Mouse (Mus musculus) heart, embryonic 16.5 days (tissue): ENCODE results near the gene Fosb. TPM values are rescaled to one million over a fixed set of nuclear protein-coding genes. Genes with fewer than 3 reads are reported as not detected.
A peak's percentile ranks its signal among the peaks of the same experiment; 100 is the strongest.

Experiments
- ATAC-seq: fragments of 200-750 bp; cut with Nextera tagmentation; replicated peaks from 2 replicates; pipeline ENCODE4 v1.8.0; 2017; ENCODE audit warnings: moderate number of reproducible peaks; ENCODE audit not compliant: insufficient read depth, low FRiP score; ENCODE audit errors: extremely low read depth
- H3K27ac ChIP-seq: fragments of 300-500 bp; sonication (generic); 2 replicates; pipeline ENCODE4 v1.5.1; 2014; ENCODE audit warnings: mild to moderate bottlenecking, low read length, control low read depth, moderate library complexity
- H3K27me3 ChIP-seq: fragments of 300-500 bp; sonication (generic); 2 replicates; pipeline ENCODE4 v1.6.1; 2014; ENCODE audit warnings: low read length, mixed read lengths; ENCODE audit not compliant: control insufficient read depth, insufficient read depth
- H3K36me3 ChIP-seq: fragments of 300-500 bp; sonication (generic); 2 replicates; pipeline ENCODE4 v1.6.1; 2014; ENCODE audit not compliant: control insufficient read depth, insufficient read depth
- H3K4me1 ChIP-seq: fragments of 300-500 bp; sonication (generic); 2 replicates; pipeline ENCODE4 v1.6.1; 2014; ENCODE audit warnings: low read length, mixed read lengths; ENCODE audit not compliant: control insufficient read depth, insufficient read depth
- H3K4me2 ChIP-seq: fragments of 300-500 bp; sonication (generic); 2 replicates; pipeline ENCODE4 v1.6.1; 2014; ENCODE audit warnings: low read depth, mild to moderate bottlenecking, control low read depth, low read length
- H3K4me3 ChIP-seq: fragments of 300-500 bp; sonication (generic); 2 replicates; pipeline ENCODE4 v1.5.1; 2014; ENCODE audit warnings: mild to moderate bottlenecking, control low read depth, low read length
- H3K9ac ChIP-seq: fragments of 300-500 bp; sonication (generic); 2 replicates; pipeline ENCODE4 v1.6.1; 2014; ENCODE audit warnings: low read length, control low read depth
- H3K9me3 ChIP-seq: fragments of 300-500 bp; sonication (generic); replicated peaks from 2 replicates; pipeline ENCODE4 v1.6.1; 2016; ENCODE audit warnings: low read length; ENCODE audit not compliant: control insufficient read depth
- WGBS: fragments of 180-500 bp; shearing (Covaris S2); extraction: QIAGEN DNeasy Blood & Tissue Kit; methylation state at CpG from one replicate; pipeline ENCODE4 v1.1.7; 2014; 5-methylcytosine and 5-hydroxymethylcytosine counted together
- polyA plus RNA-seq: library from polyadenylated mRNA; unstranded; fragments of >200 nt; fragmentation: Nextera tagmentation; extraction: Ambion mirVana; gene quantifications from 2 replicates; pipeline ENCODE4 v1.2.1, GENCODE M21; 2015

Fosb gene
- polyA plus RNA-seq: 0.24 and 0.34 TPM in 2 replicates

DNA sequence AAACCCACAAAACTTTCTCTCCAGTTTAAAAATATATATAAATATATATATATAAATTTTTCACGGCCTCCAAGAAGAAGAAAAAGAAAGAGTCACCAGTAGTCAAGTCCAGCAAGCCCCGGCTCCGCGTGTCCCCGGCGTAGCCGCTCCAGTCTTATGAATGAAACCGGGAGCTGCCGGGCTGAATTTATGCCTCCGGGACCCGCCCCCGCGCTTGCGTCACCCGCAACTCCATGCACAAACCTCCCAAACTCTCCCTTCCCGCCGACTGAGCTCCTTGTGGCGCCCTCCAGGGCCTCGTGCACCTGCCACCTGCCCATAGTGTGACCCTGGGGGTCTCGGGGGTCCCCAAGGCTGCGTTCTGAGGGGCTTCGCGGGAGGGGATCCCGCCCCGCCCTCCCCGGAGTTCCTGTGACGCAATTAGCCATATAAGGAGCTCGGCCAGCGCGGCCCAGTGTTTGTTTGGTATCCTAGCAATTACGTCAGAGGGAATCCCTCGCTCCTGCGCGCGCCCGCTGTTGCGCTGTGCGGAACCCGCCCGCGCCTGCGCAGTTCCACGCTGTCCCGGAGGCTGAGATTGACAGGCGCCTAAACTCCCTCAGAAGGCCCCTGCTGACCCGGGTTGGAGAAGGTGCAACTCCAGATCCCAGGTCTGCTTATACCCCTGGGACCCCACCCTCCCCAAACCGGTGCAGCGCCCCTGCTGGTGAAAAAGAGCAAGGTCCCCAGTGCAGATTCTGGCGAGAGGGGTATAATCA lies at the start of gene Fosb:
TSS of gene Fosb (minus strand) at position 168 of the 758 bp plus-strand sequence.
- peak; percentile 83 for ATAC-seq
- H3K27me3 ChIP-seq: peaks cover 23% of the 10 kb centered on the region
- H3K9me3 ChIP-seq: no peaks in the 10 kb centered on the region
- peak within 1 kb of the TSS; percentile 76 for H3K9ac ChIP-seq
- H3K4me2 ChIP-seq: peak within 1 kb of the TSS; percentile 100
- H3K4me3 ChIP-seq: peak within 1 kb of the TSS; percentile 78
- WGBS: under 1% methylated on average over 49 of the region's 49 CpGs
- H3K27ac ChIP-seq: peak within 1 kb of the TSS; percentile 54; the same call in 1 of the 2 replicates
- peaks cover 16% of the 10 kb centered on the region for H3K4me1 ChIP-seq
- H3K36me3 ChIP-seq: no peaks in the 10 kb centered on the region

DNA sequence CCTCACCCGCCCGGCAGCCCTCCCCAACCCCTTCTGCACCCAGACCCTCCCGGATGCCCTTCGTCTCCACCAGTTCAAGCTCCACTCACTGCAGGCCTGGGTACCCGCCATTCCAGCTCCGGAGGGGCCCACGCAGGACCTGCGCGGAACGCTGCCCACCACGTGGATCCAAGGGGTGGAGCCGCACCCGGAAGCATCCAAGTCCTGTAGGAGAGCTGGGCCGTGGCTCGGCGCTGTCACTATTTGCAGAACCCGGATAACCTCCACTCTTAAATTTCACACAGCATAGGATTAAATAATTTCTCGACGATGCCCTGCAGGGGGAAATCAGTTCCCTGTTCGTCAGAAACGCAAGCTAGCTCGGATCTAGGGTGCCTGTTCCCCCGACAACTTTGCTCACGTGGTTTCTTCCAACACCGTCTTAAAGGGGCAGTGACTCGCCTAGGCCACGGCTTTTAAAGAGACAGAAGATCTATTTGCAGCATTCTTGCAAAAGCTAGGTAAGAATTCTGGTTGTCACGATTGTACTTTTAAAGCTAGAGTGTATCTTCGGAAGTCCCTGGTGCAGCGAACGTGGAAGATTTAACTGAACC lies 49.5 kb upstream of the Fosb start, which contains the start of the genes Cd3eap and Ppp1r13l:
TSS of gene Cd3eap (minus strand) at position 185 of the 593 bp plus-strand sequence.
TSS of gene Ppp1r13l (plus strand) at position 451 of the 593 bp plus-strand sequence.
- Histone ChIP-seq H3K36me3 (peaks cover 16% of the 10 kb centered on the region; the same call in 1 of the 2 replicates), H3K4me1 (peaks cover 31% of the 10 kb centered on the region), H3K4me2 (peak within 1 kb of the TSS; percentile 94), H3K4me3 (peak within 1 kb of the TSS; percentile 60), H3K27me3 (no peaks in the 10 kb centered on the region), H3K27ac (peak within 1 kb of the TSS; percentile 93), H3K9ac (peak within 1 kb of the TSS; percentile 79), H3K9me3 (no peaks in the 10 kb centered on the region)
- ATAC-seq: peak; percentile 24
- WGBS: under 1% methylated on average over 31 of the region's 31 CpGs

DNA sequence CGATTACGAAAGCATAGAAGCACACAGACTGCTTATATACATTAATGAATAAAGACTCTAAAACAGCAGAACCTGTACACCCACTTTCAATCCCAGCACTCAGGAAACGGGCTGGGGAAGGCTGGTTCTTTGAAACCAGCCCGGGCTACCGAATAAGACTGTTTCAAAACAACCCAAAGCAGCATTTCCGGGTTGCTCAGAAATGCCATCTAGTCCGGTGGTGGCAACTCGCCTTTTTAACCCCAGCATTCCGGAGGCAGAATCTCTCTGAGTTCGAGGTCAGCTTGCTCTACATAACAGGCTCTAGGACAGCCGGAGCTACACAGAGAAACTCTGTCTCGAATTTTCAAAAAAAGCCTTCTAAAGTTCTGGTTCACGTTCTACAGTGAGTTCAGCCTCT lies 48.8 kb upstream of the Fosb start:
- ATAC-seq: no peak
- WGBS: 15% methylated on average over 13 of the region's 13 CpGs
- H3K4me1 ChIP-seq: peaks cover 24% of the 10 kb centered on the region
- H3K4me3 ChIP-seq: peak overlapping the region; percentile 60
- H3K9me3 ChIP-seq: no peaks in the 10 kb centered on the region
- no peak overlapping the region for H3K27ac ChIP-seq
- H3K27me3 ChIP-seq: no peaks in the 10 kb centered on the region
- H3K4me2 ChIP-seq: peak overlapping the region; percentile 94
- peaks cover 18% of the 10 kb centered on the region; the same call in 1 of the 2 replicates for H3K36me3 ChIP-seq
- H3K9ac ChIP-seq: peak overlapping the region; percentile 79

DNA sequence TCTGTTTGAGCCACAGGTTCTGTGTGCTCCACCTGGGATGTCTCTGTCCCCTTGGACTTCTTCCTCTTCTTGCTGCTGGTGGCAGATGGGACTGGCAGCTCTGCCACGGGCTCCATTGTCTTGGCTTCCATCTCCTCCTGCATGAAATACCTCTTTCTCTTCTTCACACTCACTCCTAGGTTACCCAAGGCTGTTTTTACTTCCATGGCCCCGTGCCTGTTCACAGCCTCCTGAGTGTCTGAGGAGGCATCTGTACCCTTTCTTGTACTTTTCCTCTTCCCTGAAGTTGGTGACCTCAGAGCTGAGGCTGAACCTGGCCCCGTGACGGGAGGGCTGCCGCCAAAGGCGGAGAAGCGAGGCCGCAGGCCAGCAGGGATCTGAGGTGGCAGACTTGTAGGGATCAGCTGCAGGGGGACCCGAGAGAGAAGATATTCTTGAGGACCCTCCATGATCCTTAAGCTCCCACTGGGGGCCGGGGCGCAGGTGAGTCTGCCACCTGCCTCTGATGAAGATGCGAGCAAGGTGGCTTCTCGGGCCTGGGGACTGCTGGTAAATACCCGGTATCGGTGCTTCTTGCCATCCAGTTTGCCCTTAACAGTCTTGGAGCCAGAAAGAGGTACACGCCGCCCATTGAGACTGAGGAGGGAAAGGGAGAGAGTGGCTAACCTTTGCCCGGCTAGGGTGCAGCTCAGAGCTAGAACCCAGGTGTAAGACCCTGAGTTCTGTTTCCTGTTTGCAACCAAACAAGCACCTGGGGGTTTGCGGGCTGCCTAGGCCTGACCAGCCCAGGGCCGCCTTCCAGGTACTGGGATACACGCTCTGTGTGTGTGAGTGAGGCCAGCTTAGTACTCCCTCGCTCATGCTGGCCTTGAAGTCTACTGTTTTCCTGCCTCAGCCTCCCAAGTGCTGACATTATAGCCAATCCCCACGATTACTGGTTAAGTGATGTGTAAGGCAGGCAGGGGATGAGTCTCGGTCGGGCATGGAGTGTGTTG lies 47.8 kb upstream of the Fosb start:
- no peak for ATAC-seq
- H3K27me3 ChIP-seq: no peaks in the 10 kb centered on the region
- H3K4me1 ChIP-seq: peaks cover 14% of the 10 kb centered on the region
- WGBS: 90% methylated on average over 25 of the region's 25 CpGs
- H3K4me3 ChIP-seq: no peak overlapping the region
- no peak overlapping the region for H3K27ac ChIP-seq
- H3K9ac ChIP-seq: no peak overlapping the region
- H3K36me3 ChIP-seq: peaks cover 18% of the 10 kb centered on the region; the same call in 1 of the 2 replicates
- no peaks in the 10 kb centered on the region for H3K9me3 ChIP-seq
- peak overlapping the region; percentile 94 for H3K4me2 ChIP-seq

DNA sequence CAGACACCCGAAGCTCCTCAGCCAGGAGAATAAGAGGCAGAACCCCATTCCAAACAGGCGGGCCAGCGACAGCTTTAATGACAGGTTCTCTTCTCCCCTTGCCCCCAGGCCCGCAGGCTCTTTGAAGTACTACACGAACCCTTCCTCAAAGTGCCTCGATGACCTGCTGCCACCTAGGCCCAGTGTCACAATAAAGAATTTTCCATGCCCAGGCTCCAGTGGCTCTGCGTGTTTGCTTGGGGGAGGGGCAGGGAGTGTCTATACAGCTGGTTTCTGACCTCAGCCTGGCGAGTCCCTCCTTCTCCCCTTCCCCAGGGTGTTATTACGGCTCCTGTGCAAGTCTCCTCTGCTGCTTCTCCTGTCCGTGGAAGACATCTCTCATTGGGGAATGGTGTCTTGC lies 46.5 kb upstream of the Fosb start:
- no peak overlapping the region for H3K9ac ChIP-seq
- ATAC-seq: no peak
- WGBS: 75% methylated on average over 10 of the region's 10 CpGs
- H3K36me3 ChIP-seq: peaks cover 18% of the 10 kb centered on the region; the same call in 1 of the 2 replicates
- peaks cover 11% of the 10 kb centered on the region for H3K4me1 ChIP-seq
- no peaks in the 10 kb centered on the region for H3K9me3 ChIP-seq
- H3K27ac ChIP-seq: no peak overlapping the region
- H3K27me3 ChIP-seq: no peaks in the 10 kb centered on the region
- no peak overlapping the region for H3K4me3 ChIP-seq
- no peak overlapping the region for H3K4me2 ChIP-seq

DNA sequence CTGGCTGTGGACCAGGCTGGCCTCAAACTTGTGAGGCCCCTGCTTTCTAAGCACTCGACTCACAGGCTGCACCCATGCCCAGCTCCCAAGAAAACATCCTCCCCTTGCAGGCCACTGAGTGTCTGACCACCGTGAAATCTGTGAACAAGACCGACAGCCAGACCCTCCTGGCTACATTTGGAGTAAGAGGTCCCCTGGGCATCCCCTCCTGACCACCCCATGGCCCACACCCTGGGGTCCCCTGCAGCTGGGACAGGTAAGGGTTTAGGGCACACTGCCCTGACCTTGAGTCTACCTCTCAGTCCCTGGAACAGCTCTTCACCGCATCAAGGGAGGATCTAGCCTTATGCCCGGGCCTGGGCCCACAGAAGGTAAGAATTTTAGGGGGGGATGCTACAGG lies 45.1 kb upstream of the Fosb start:
- Histone ChIP-seq H3K27me3 (no peaks in the 10 kb centered on the region), H3K27ac (no peak overlapping the region), H3K4me2 (no peak overlapping the region), H3K4me1 (peaks cover 7% of the 10 kb centered on the region), H3K36me3 (peaks cover 25% of the 10 kb centered on the region; the same call in 1 of the 2 replicates), H3K9me3 (no peaks in the 10 kb centered on the region), H3K4me3 (no peak overlapping the region), H3K9ac (no peak overlapping the region)
- ATAC-seq: no peak
- 84% methylated on average over 5 of the region's 5 CpGs for WGBS

- no peak overlapping the region for H3K4me3 ChIP-seq
- H3K9me3 ChIP-seq: no peaks in the 10 kb centered on the region
- H3K4me2 ChIP-seq: no peak overlapping the region
- ATAC-seq: no peak
- H3K4me1 ChIP-seq: peaks cover 5% of the 10 kb centered on the region
- H3K27me3 ChIP-seq: no peaks in the 10 kb centered on the region
- WGBS: 94% methylated on average over 8 of the region's 8 CpGs
- no peak overlapping the region for H3K9ac ChIP-seq
- peaks cover 27% of the 10 kb centered on the region; the same call in 1 of the 2 replicates for H3K36me3 ChIP-seq
- no peak overlapping the region for H3K27ac ChIP-seq
These were observed 40.4 kb upstream of the Fosb start for GRCm38 (mm10) chr7:19350221-19350620.

GRCm38 (mm10) chr7:19349188-19349915 lies 39.5 kb upstream of the Fosb start:
- Histone ChIP-seq H3K9me3 (no peaks in the 10 kb centered on the region), H3K36me3 (peaks cover 18% of the 10 kb centered on the region; the same call in 1 of the 2 replicates), H3K27ac (no peak overlapping the region), H3K4me1 (peaks cover 9% of the 10 kb centered on the region), H3K27me3 (no peaks in the 10 kb centered on the region), H3K4me2 (no peak overlapping the region), H3K4me3 (no peak overlapping the region), H3K9ac (no peak overlapping the region)
- WGBS: 65% methylated on average over 13 of the region's 13 CpGs
- ATAC-seq: no peak
